ENCODE assay signal across 1 mouse cellular context in genomic region chr13:69536021-69536420, GRCm38 (mm10).
TF ChIP-seq lines count a peak whose summit lies in the region.

No protein-coding gene starts in this region.

TF ChIP-seq in MEL, 35 proteins besides CTCF, POLR2A, EP300 and RAD21 (continued from another document):
- TF ChIP-seq E2F4 (IDR thresholded peaks at IDR 0.05; ENCODE audit: borderline replicate concordance, low read depth, low read length), result no peak
- TF ChIP-seq BHLHE40 (IDR thresholded peaks at IDR 0.05; ENCODE audit: borderline replicate concordance, low read depth, low read length), result no peak
- no peak for TF ChIP-seq MAX (IDR thresholded peaks at IDR 0.05; ENCODE audit: low read length)
